Mouse (Mus musculus): Measurements from ENCODE around the gene Ppp1r14a. TPM values are rescaled to one million over a fixed set of nuclear protein-coding genes. Genes with fewer than 3 reads are reported as not detected.

The Ppp1r14a gene
- polyA plus RNA-seq, 1 experiment from 2014 or later = 14.9 TPM

DNA sequence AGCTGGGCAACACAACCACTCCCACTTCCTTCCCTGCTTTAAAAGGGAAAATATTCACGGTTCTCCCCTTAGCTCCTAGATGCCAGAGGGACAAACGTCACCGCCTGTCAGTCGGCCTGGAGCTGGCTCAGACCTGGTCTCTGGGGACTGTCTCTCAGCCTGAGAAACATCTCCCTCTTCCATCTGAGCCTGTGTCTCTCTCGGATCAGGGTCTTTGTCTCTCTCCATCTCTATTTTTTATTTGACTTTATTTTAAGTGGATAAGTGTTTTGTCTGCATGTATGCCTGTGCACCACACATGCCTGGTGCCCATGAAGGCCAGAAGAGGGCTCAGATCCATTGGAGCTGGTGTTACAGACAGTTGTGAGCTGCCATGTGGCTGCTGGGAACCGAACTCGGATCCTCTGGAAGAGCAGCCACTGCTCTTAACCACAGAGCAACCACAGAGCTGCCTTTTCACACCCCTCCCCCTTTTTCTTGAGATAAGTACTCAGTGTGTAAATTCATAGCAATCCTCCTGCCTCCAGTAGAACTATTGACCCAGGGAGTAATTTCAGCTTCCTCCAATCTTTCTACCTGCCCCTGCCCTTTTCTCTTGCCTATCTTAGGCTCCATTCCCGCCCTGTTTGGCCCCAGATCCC lies 3.5 kb downstream of the Ppp1r14a start:
- Histone ChIP-seq H3K9me3 (no peaks in the 10 kb centered on the region), H3K27me3 (replicated peaks) (peaks cover 56% of the 10 kb centered on the region), H3K4me3 (no peak overlapping the region), H3K36me3 (no peaks in the 10 kb centered on the region), H3K4me2 (peak overlapping the region; percentile 28), H3K9ac (0 out of 2 replicates have a peak overlapping the region, but pooled peaks have one; percentile 50), H3K27ac (replicated peaks) (peak overlapping the region; percentile 80), H3K4me1 (peaks cover 50% of the 10 kb centered on the region)
- WGBS = 26% methylated on average over 8 of the region's 8 CpGs
- no peak for ATAC-seq (ENCODE audit: extremely low read depth, insufficient number of reproducible peaks, low FRiP score, low TSS enrichment)

DNA sequence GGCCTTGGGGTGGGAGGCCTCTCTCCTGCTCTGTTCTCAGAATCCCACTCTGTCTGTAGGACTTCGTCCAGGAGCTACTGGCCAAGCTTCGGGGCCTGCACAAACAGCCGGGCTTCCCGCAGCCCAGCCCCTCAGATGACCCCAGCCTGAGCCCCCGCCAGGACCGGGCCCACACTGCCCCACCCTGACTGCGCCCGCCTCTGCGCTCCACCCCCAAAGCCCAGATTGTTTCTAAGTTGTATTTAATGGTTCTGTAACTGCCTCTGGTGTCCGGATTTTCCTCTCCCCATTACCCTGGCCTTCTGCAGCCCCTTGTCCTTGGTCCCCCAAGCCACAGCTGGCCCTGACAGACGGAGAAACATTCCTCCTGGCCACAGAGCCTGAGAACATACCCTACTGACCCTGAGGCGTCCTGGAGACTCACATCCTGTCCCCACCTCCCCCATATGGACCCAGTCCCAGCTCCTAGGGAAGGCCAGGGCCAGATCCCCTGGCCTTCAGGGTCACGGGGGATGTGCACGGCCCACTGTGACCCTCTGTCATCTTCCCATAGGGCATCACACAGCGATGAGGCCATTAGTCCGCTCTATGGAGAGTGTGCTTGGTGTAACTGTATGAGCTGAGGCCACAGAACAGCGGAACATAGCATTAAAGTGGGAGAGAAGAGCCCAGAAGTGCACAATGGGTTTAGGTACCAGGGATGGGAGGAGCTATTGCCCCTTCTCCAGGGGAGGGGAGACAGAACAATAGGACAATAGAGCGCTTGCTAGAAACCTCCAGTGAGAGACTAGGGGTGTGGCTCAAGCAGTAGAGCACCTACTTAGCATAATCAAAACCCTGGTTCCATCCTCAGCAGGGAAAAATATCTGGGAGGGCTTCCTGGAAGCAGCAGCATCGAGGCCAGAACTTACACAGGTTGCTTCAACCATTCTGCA lies 4.3 kb downstream of the Ppp1r14a start:
- Histone ChIP-seq H3K4me2 (no peak overlapping the region), H3K27ac (replicated peaks) (peak overlapping the region; percentile 80), H3K4me1 (peaks cover 50% of the 10 kb centered on the region), H3K9me3 (no peaks in the 10 kb centered on the region), H3K36me3 (no peaks in the 10 kb centered on the region), H3K9ac (peak overlapping the region; percentile 29; the same call in 1 of the 2 replicates), H3K27me3 (replicated peaks) (peaks cover 51% of the 10 kb centered on the region), H3K4me3 (no peak overlapping the region)
- no peak for ATAC-seq (ENCODE audit: extremely low read depth, insufficient number of reproducible peaks, low FRiP score, low TSS enrichment)
- 44% methylated on average over 19 of the region's 19 CpGs for WGBS

DNA sequence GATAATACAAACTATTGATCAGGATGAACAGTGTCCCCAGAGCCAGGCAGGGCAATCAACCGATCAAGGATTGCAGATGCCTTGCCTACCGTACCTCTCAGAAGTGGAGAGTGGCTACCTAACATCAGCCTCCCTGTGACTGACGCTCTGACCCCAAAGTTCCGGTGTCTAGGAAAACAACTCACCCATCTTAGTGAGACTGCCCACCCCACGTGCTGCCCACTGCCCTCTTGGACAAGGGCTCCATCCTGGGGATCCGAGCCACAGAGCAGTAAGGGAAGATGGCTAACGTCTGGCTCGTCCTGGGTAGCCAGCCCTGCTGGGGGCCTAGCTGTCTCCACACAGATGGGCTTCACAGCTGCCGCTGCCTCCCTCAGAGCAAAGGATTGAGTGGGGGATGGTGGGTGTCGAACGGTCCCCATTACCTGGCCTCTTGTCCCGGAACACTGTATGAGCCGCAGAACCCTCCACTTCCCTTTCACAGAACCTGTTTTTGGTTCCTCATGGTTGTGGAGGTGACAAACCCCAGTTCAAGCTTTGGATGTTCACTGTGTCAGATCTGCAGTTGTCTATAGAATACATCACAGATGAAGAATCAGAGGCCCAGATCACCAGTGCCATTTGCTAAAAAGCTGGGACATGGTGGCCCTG lies 5.1 kb downstream of the Ppp1r14a start:
- WGBS = 64% methylated on average over 13 of the region's 13 CpGs
- Histone ChIP-seq H3K27ac (replicated peaks) (no peak overlapping the region), H3K4me3 (no peak overlapping the region), H3K4me2 (no peak overlapping the region), H3K9me3 (no peaks in the 10 kb centered on the region), H3K9ac (no peak overlapping the region), H3K27me3 (replicated peaks) (peaks cover 53% of the 10 kb centered on the region), H3K4me1 (peaks cover 42% of the 10 kb centered on the region), H3K36me3 (no peaks in the 10 kb centered on the region)
- no peak for ATAC-seq (ENCODE audit: extremely low read depth, insufficient number of reproducible peaks, low FRiP score, low TSS enrichment)

DNA sequence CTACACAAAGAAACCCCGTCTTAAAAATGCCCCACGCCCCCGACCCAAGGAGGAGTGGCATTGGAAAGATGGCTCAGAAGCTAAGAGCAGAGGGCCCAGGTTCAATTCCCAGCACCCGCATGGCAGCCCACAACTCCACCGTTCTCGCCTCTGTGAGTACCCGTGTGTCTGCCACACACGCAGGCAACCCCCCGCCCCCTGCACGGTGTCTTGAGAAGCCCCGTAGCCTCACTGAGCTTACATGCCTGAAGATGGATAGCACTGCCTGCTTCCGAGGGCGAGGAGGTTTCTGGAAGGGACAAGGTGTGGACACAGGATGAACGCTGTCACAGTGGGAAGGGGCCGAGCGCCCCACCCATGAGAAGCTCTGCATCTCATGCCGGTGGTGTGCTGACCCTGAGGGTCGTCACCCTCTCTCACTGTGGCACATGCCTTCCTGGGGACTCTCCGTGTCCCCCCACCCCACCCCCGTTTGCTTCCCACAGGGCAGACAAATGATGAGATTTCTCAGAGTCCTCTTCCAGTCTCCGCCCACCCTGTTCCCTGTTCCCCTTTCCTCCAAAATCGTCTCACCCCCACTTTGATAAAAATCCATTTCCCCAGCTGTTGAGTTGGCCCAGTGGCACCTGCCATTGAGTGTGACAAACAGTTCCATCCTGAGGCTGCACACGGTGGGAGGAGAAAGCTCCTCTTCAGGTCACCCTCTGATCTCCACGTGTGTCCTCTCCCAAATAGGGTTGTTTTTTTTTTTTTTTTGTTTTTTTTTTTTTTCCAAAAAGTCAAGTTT lies 6.9 kb downstream of the Ppp1r14a start:
- 67% methylated on average over 24 of the region's 24 CpGs for WGBS

DNA sequence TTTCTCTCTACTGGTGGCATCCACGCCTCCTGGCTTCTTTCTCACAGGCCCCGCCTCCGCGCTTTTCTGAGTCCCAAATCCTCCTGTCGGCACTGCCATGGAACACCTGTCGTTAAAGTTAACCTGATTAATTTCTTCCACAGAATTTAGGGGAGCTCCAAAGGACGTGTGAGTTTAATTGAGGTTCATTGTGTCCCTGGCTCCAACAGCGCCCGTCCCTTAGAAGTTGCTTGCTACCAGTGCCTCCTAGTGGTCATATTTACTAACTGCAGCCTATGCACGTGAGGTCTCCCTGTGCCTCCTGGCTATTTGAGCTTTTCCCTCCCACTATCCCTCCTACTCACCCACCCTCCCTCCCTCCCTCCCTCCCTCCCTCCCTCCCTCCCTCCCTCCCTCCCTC lies 7.9 kb downstream of the Ppp1r14a start:
- no peak for ATAC-seq (ENCODE audit: extremely low read depth, insufficient number of reproducible peaks, low FRiP score, low TSS enrichment)
- peaks cover 15% of the 10 kb centered on the region for H3K4me1 ChIP-seq
- H3K4me2 ChIP-seq = peak overlapping the region; percentile 40; the same call in 1 of the 2 replicates
- no peaks in the 10 kb centered on the region for H3K9me3 ChIP-seq
- 10% methylated on average over 10 of the region's 10 CpGs for WGBS
- no peak overlapping the region for H3K27ac ChIP-seq (replicated peaks)
- H3K9ac ChIP-seq = no peak overlapping the region
- peaks cover 41% of the 10 kb centered on the region for H3K27me3 ChIP-seq (replicated peaks)
- no peaks in the 10 kb centered on the region for H3K36me3 ChIP-seq
- no peak overlapping the region for H3K4me3 ChIP-seq

More for the DNA sequence above, 6.9 kb downstream of the Ppp1r14a start:
- H3K27ac ChIP-seq (replicated peaks) = no peak overlapping the region
- H3K36me3 ChIP-seq = no peaks in the 10 kb centered on the region
- H3K4me2 ChIP-seq = no peak overlapping the region
- peaks cover 25% of the 10 kb centered on the region for H3K4me1 ChIP-seq
- no peak overlapping the region for H3K9ac ChIP-seq
- H3K9me3 ChIP-seq = no peaks in the 10 kb centered on the region
- peaks cover 41% of the 10 kb centered on the region for H3K27me3 ChIP-seq (replicated peaks)
- no peak for ATAC-seq (ENCODE audit: extremely low read depth, insufficient number of reproducible peaks, low FRiP score, low TSS enrichment)
- no peak overlapping the region for H3K4me3 ChIP-seq

DNA sequence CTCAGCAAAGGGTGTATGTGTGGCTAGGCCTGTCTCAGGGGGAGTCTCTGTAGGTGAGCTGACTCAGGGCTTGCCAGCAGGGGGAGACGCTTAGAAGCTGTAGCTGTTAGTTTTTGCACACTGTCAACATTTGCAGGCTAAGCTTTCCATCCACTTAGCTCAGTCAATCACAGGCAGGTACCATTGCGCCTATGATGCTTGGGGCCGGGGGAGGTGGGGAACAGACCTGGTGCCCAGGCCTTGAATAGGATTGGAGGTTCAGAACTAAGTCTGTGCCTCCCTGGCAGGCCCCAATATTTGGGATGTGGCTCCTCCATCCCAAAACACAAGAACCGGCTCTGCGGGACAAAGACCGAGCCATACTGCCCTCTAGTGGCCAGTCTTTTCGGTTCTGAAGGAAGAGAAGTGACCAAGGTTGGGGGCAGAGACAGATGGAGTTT lies 12.0 kb downstream of the Ppp1r14a start:
- Histone ChIP-seq H3K27ac (replicated peaks) (no peak overlapping the region), H3K9me3 (no peaks in the 10 kb centered on the region), H3K4me2 (peak overlapping the region; percentile 12), H3K36me3 (no peaks in the 10 kb centered on the region), H3K4me3 (no peak overlapping the region), H3K4me1 (peaks cover 14% of the 10 kb centered on the region), H3K27me3 (replicated peaks) (peaks cover 63% of the 10 kb centered on the region), H3K9ac (no peak overlapping the region)
- 1% methylated on average over 7 of the region's 7 CpGs for WGBS
- ATAC-seq (ENCODE audit: extremely low read depth, insufficient number of reproducible peaks, low FRiP score, low TSS enrichment) = no peak

DNA sequence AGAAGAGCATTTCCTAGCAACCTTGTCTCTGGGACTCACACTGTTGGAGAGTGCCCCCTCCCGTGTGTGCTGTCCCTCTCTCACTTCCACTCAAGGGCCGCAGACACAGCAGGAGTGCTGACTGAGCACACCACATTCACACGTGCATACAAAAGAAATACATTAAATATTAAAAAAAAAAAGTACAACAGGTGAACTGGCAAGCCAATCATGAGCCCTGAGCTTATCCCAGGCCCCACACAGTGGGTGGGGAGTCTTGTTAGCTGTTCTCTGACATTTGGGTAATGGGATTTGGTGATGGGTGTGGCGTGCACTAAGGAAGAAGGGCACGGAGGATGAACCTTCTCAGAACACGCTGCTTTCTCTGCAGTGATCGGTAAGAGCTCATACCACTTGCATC lies 13.5 kb downstream of the Ppp1r14a start:
- H3K9ac ChIP-seq = no peak overlapping the region
- H3K27ac ChIP-seq (replicated peaks) = no peak overlapping the region
- no peak overlapping the region for H3K4me3 ChIP-seq
- 53% methylated on average over 7 of the region's 7 CpGs for WGBS
- H3K4me1 ChIP-seq = peaks cover 24% of the 10 kb centered on the region
- H3K4me2 ChIP-seq = no peak overlapping the region
- no peaks in the 10 kb centered on the region for H3K36me3 ChIP-seq
- H3K27me3 ChIP-seq (replicated peaks) = peaks cover 70% of the 10 kb centered on the region
- no peaks in the 10 kb centered on the region for H3K9me3 ChIP-seq
- no peak for ATAC-seq (ENCODE audit: extremely low read depth, insufficient number of reproducible peaks, low FRiP score, low TSS enrichment)

DNA sequence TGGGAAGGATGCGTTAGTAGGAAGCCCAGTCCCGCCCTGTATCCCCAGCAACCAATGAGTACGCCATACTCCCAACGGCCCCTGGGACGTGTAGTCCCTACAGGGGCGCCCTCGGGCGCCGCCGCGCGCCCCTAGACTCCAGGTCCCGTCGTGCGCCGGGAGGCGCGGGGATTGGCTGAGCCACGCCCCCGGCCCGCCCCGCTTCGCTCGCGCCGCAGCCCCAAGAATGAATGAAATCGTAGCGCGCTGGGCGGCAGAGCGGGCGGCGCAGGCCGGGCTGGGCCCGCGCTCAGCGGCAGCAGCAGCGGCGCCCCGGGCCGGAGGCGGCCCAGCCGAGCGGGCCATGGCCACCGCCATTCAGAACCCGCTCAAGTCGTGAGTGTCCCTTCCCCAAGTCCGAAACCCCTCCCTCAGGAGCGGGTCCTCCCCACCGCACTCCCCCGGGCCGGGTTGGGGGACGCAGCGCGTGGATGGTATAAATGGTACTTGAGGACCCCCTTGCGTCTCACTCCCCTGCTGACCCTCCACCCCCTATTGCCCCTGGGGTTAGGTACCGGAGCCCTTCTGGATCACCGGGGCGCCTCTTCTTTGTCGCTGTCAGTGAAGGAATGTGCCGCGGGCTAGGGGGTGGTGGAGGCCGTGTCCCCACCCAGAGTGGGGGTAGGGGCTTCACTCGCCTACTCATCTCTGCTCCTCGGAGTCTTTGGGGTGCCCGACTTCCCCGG lies 14.8 kb downstream of the Ppp1r14a start, which contains the start of gene Dpf1:
Gene Dpf1 (plus strand): TSS at position 214 of the 725 bp plus-strand sequence.
- WGBS = under 1% methylated on average over 66 of the region's 67 CpGs
- peaks cover 73% of the 10 kb centered on the region for H3K27me3 ChIP-seq (replicated peaks)
- H3K36me3 ChIP-seq = no peaks in the 10 kb centered on the region
- H3K27ac ChIP-seq (replicated peaks) = no peak within 1 kb of the TSS
- peak; percentile 52 for ATAC-seq (ENCODE audit: extremely low read depth, insufficient number of reproducible peaks, low FRiP score, low TSS enrichment)
- H3K4me1 ChIP-seq = peaks cover 33% of the 10 kb centered on the region
- H3K4me2 ChIP-seq = peak within 1 kb of the TSS; percentile 96
- peak within 1 kb of the TSS; percentile 62 for H3K4me3 ChIP-seq
- peak within 1 kb of the TSS; percentile 78 for H3K9ac ChIP-seq
- H3K9me3 ChIP-seq = no peaks in the 10 kb centered on the region

DNA sequence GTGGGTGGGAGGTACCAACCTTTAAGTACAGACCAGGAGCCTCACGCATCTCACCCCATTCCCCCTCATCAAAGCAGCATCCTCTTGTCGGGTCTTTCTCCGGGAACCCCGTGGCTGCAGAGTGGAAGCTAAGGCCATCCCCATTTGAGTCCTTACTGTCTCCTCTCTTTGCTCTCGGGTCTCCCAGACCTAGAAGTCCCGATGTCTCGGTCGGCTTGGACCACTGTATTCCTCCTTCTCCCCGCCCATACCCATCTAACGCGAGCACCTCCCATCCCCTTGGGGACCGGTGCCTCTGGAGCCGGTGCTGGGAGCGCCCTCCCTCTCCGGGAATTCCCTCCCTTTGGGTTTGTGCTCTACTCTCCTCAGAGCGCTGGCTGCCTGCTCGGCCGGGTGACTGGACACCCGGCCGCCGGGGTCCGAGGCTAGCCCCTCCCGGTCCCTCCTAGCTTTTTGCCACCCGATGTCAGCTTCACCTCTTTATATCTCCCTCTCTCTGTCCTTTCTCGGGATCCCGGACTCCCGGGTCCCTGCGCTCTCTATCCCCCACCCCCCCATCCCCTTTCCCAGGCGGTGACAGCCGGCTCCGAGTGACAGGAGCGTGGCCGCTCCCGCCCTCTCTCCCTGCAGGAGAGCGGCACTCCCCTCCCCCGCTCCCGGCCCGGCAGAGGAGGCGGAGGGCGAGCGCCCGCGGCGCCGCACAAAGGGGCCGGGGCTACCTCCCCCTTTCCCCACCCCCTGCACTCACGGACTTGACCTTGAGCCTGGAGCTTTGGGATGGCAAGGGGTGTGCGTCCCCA lies 15.6 kb downstream of the Ppp1r14a start:
- H3K4me1 ChIP-seq = peaks cover 40% of the 10 kb centered on the region
- no peaks in the 10 kb centered on the region for H3K9me3 ChIP-seq
- H3K27ac ChIP-seq (replicated peaks) = no peak overlapping the region
- H3K27me3 ChIP-seq (replicated peaks) = peaks cover 75% of the 10 kb centered on the region
- ATAC-seq (ENCODE audit: extremely low read depth, insufficient number of reproducible peaks, low FRiP score, low TSS enrichment) = no peak
- peak overlapping the region; percentile 96 for H3K4me2 ChIP-seq
- H3K4me3 ChIP-seq = peak overlapping the region; percentile 62
- H3K9ac ChIP-seq = peak overlapping the region; percentile 78
- under 1% methylated on average over 48 of the region's 48 CpGs for WGBS
- no peaks in the 10 kb centered on the region for H3K36me3 ChIP-seq

Measured in heart, embryonic 13.5 days (tissue).